Mouse (Mus musculus) monocyte, adult 2 months (primary cell): Measurements from ENCODE around the gene Srrt.
A peak's percentile ranks its signal among the peaks of the same experiment; 100 is the strongest.
"Not testable (repeated sequence)": the region's sequence is repeated elsewhere in the genome, so short reads cannot be mapped to it uniquely, and the experiment has no call there.

Source experiments
- DNase-seq, 2 experiments: peaks; one replicate each; pipeline ENCODE4 v3.0.0; 2022; ENCODE audit warnings: low spot score in 2 of 2, low read depth in 1 of 2

Gene Srrt

GRCm38 (mm10) chr5:137299240-137299639 is 8.2 kb downstream of the Srrt start:
- no peak for DNase-seq

GRCm38 (mm10) chr5:137297126-137297525 is 10.3 kb downstream of the Srrt start:
- no peak for DNase-seq

- no peak for DNase-seq
Observed at GRCm38 (mm10) chr5:137295712-137296111, 11.8 kb downstream of the Srrt start.

- DNase-seq = no peak
Observed at GRCm38 (mm10) chr5:137295296-137295695, 12.2 kb downstream of the Srrt start.

- DNase-seq = no peak
Observed at GRCm38 (mm10) chr5:137294744-137295093, 12.8 kb downstream of the Srrt start.

GRCm38 (mm10) chr5:137293839-137294743 is 13.4 kb downstream of the Srrt start, which contains the start of gene Ufsp1:
Gene Ufsp1, plus strand, starts transcription at chr5:137294629.
- DNase-seq = peak; percentile 80 to 86

GRCm38 (mm10) chr5:137293282-137293681 is 14.2 kb downstream of the Srrt start:
- DNase-seq = no peak

- no peak for DNase-seq
Observed at GRCm38 (mm10) chr5:137291381-137291926, 16.0 kb downstream of the Srrt start.

GRCm38 (mm10) chr5:137290677-137291076 is 16.8 kb downstream of the Srrt start:
- no peak for DNase-seq

GRCm38 (mm10) chr5:137289591-137290365 is 17.7 kb downstream of the Srrt start:
- no peak for DNase-seq

GRCm38 (mm10) chr5:137288999-137289470 is 18.4 kb downstream of the Srrt start:
- DNase-seq = no peak

GRCm38 (mm10) chr5:137287953-137288743 is 19.3 kb downstream of the Srrt start:
- no peak for DNase-seq

- DNase-seq = no peak
Observed at GRCm38 (mm10) chr5:137287032-137287952, 20.2 kb downstream of the Srrt start, which contains the start of gene Ache. Gene Ache, plus strand, starts transcription at chr5:137287519.

- peak; percentile 67 to 81 for DNase-seq
Observed at GRCm38 (mm10) chr5:137286655-137287031, 20.8 kb downstream of the Srrt start.

- no peak for DNase-seq
Observed at GRCm38 (mm10) chr5:137285986-137286385, 21.5 kb downstream of the Srrt start.

- peak in 1 of 2 experiments; percentile 65 for DNase-seq
Observed at GRCm38 (mm10) chr5:137285045-137285444, 22.4 kb downstream of the Srrt start.

GRCm38 (mm10) chr5:137284411-137284810 is 23.1 kb downstream of the Srrt start:
- DNase-seq = not testable (repeated sequence)

- DNase-seq = no peak
Observed at GRCm38 (mm10) chr5:137277360-137278342, 29.8 kb downstream of the Srrt start.
